17 mouse cellular contexts compared by ENCODE assay signal in genomic region chr6:85158040-85158804, GRCm38 (mm10). TPM values are rescaled to one million over a fixed set of nuclear protein-coding genes. Genes with fewer than 3 reads are reported as not detected.
DNase-seq lines count a peak whose midpoint lies in the region; ATAC-seq and TF ChIP-seq lines count a peak whose summit lies in the region.
"Not testable (repeated sequence)": the region's sequence is repeated elsewhere in the genome, so short reads cannot be mapped to it uniquely, and the experiment has no call there.
"Had no signal": no experiment of that assay in that cellular context is flagged by ENCODE, and none has a peak within 500 bp of the region (broad histone marks: within the 10 kb centered on the region; RNA-seq: fewer than 3 reads in every experiment).

No protein-coding gene starts in this region.

- H3K4me1 ChIP-seq in E14TG2a.4 (replicated peaks; ENCODE audit: low read depth, low read length) = peaks cover 25% of the 10 kb centered on the region
- H3K4me1 ChIP-seq in heart, postnatal 0 days (ENCODE audit: control insufficient read depth, insufficient read depth); liver, embryonic 15.5 days (replicated peaks); midbrain, embryonic 11.5 days (ENCODE audit: control insufficient read depth, insufficient read depth, low read length): not testable (repeated sequence)

- not testable (repeated sequence) for ATAC-seq in heart, postnatal 0 days (ENCODE audit: insufficient read depth, low read depth); midbrain, embryonic 11.5 days (ENCODE audit: low FRiP score)
- ATAC-seq in liver, embryonic 15.5 days (ENCODE audit: insufficient read depth) = 0 out of 2 replicates have a peak, but pooled peaks have one; percentile 25

- not testable (repeated sequence) for TF ChIP-seq EP300 in heart, postnatal 0 days (IDR thresholded peaks at IDR 0.05; ENCODE audit: low read depth)

- DNase-seq in adipocyte (ENCODE audit: low spot score) = peak; percentile 53
- not testable (repeated sequence) for DNase-seq in heart, postnatal 0 days (ENCODE audit: low spot score); layer of hippocampus, adult 2 months (ENCODE audit: low spot score in 2 of 2)
- peak; percentile 70 for DNase-seq in kidney, adult 9 months
- peak; percentile 77 for DNase-seq in midbrain, embryonic 11.5 days (ENCODE audit: low spot score, missing footprints)

- H3K27ac ChIP-seq in heart, postnatal 0 days (ENCODE audit: low read depth); layer of hippocampus, adult 2 months; liver, embryonic 15.5 days (replicated peaks); midbrain, embryonic 11.5 days (ENCODE audit: low read depth, low read length): not testable (repeated sequence)

- H3K9me3 ChIP-seq in E14TG2a.4 (ENCODE audit: low read length); heart, postnatal 0 days (replicated peaks; ENCODE audit: control insufficient read depth, low read length); liver, embryonic 15.5 days (replicated peaks); midbrain, embryonic 11.5 days (ENCODE audit: control insufficient read depth, low read length): not testable (repeated sequence)

- not testable (repeated sequence) for H3K4me2 ChIP-seq in heart, postnatal 0 days (ENCODE audit: low read depth, low read length); liver, embryonic 15.5 days; midbrain, embryonic 11.5 days

- peaks cover 16% of the 10 kb centered on the region; the same call in 1 of the 2 replicates for H3K27me3 ChIP-seq in E14TG2a.4 (ENCODE audit: insufficient read depth, low read length)
- not testable (repeated sequence) for H3K27me3 ChIP-seq in heart, postnatal 0 days (ENCODE audit: control insufficient read depth, insufficient read depth, low read length); midbrain, embryonic 11.5 days (ENCODE audit: control insufficient read depth, insufficient read depth, low read length)
- H3K27me3 ChIP-seq in liver, embryonic 15.5 days = peaks cover 14% of the 10 kb centered on the region

- H3K36me3 ChIP-seq in E14TG2a.4 (ENCODE audit: insufficient read depth, low read length); heart, postnatal 0 days (replicated peaks; ENCODE audit: control insufficient read depth, insufficient read depth, low read length); liver, embryonic 15.5 days (replicated peaks); midbrain, embryonic 11.5 days (ENCODE audit: control insufficient read depth, insufficient read depth, low read length): not testable (repeated sequence)

- not testable (repeated sequence) for H3K4me3 ChIP-seq in E14TG2a.4 (replicated peaks; ENCODE audit: low read length); heart, postnatal 0 days (ENCODE audit: low read depth, low read length); layer of hippocampus, adult 2 months; liver, embryonic 15.5 days (replicated peaks); midbrain, embryonic 11.5 days (ENCODE audit: low read depth, low read length)

- WGBS in heart, postnatal 0 days = 73% methylated on average over 4 of the region's 4 CpGs
- 41% methylated on average over 4 of the region's 4 CpGs for WGBS in liver, embryonic 15.5 days (ENCODE audit: insufficient replicate concordance)
- 75% methylated on average over 4 of the region's 4 CpGs for WGBS in midbrain, embryonic 11.5 days

- TF ChIP-seq CTCF in E14TG2a.4 (conservative IDR thresholded peaks at IDR 0.05; ENCODE audit: low read length) = peak; percentile 24
- TF ChIP-seq CTCF in heart, postnatal 0 days (IDR thresholded peaks at IDR 0.05; ENCODE audit: low read depth) = peak; percentile 12; the same call in 1 of the 2 replicates
- peak; percentile 68 for TF ChIP-seq CTCF in layer of hippocampus, adult 2 months (conservative IDR thresholded peaks at IDR 0.05)

- not testable (repeated sequence) for H3K9ac ChIP-seq in heart, postnatal 0 days (replicated peaks; ENCODE audit: low read depth, low read length); liver, embryonic 15.5 days; midbrain, embryonic 11.5 days (ENCODE audit: low read length)

RNA-seq across cellular contexts. Expression of gene Spr, which starts 20.7 kb away (rescaled TPM):
- total RNA-seq in heart, postnatal 0 days (2014; rRNA removed; ENCODE audit: low replicate concordance) = 63.3 and 108 TPM in 2 replicates
- polyA plus RNA-seq in heart, postnatal 0 days (2015; fragmentation: Nextera tagmentation; extraction: Ambion mirVana) = 60.9 and 66.2 TPM in 2 replicates
- 10 to 100 TPM; 44.5 to 48.2 TPM for total RNA-seq in layer of hippocampus, adult 2 months (2021)
- polyA plus RNA-seq in liver, embryonic 15.5 days (2015; fragmentation: Nextera tagmentation; extraction: Ambion mirVana) = 26.7 and 29.4 TPM in 2 replicates
- 41.1 and 45.5 TPM in 2 replicates for polyA plus RNA-seq in midbrain, embryonic 11.5 days (2014; fragmentation: Nextera tagmentation; extraction: Ambion mirVana)

RNA-seq across cellular contexts. Expression of gene Emx1, which starts 29.0 kb away (rescaled TPM):
- total RNA-seq in heart, postnatal 0 days (2014; rRNA removed; ENCODE audit: low replicate concordance) = not detected in 2 replicates
- polyA plus RNA-seq in heart, postnatal 0 days (2015; fragmentation: Nextera tagmentation; extraction: Ambion mirVana) = not detected in 2 replicates
- total RNA-seq in layer of hippocampus, adult 2 months (2021) = 10 to 100 TPM; 15.9 to 20.2 TPM
- polyA plus RNA-seq in liver, embryonic 15.5 days (2015; fragmentation: Nextera tagmentation; extraction: Ambion mirVana) = not detected in 2 replicates
- 2.7 and 3.6 TPM in 2 replicates for polyA plus RNA-seq in midbrain, embryonic 11.5 days (2014; fragmentation: Nextera tagmentation; extraction: Ambion mirVana)
- total RNA-seq: adrenal gland, adult 2 months; CH12.LX; gastrocnemius, postnatal 36 days; heart, adult 2 months; heart, postnatal 25 days; megakaryocyte, adult 5-6 weeks had no signal
- polyA plus RNA-seq: adrenal gland, adult 2 months; heart, adult 2 months; heart, embryonic 13.5 days; neural tube, embryonic 11.5 days; small intestine, adult 2 months; stomach, embryonic 16.5 days had no signal

Comparison
In these comparisons a context has a peak if more than half of its experiments do, and no peak if none do; other contexts are left out.
1. CTCF ChIP-seq: peak in every context shown above with its lines; median percentile 68 in layer of hippocampus, adult 2 months; 24 in E14TG2a.4; 12 in heart, postnatal 0 days.